Mouse (Mus musculus) liver, adult 2 months (tissue): ENCODE results near the gene Rnpepl1. TPM values are rescaled to one million over a fixed set of nuclear protein-coding genes. Genes with fewer than 3 reads are reported as not detected.

ENCODE experiments used
- DNase-seq: peaks from one replicate; pipeline ENCODE4 v3.0.0-alpha.2; 2011; ENCODE audit warnings: low read depth, low spot score; ENCODE audit errors: extremely low read depth
- H3K27ac ChIP-seq: fragments of 200-500 bp; replicated peaks from 2 replicates; pipeline ENCODE4 v1.5.1; 2012; ENCODE audit warnings: low read depth, mild to moderate bottlenecking, control low read depth, inconsistent platforms, low read length; ENCODE audit not compliant: insufficient read depth
- H3K27me3 ChIP-seq: fragments of 200-500 bp; 2 replicates; pipeline ENCODE4 v1.6.1; 2012; ENCODE audit warnings: mild to moderate bottlenecking, moderate library complexity, low read length, inconsistent platforms; ENCODE audit not compliant: control insufficient read depth, insufficient read depth
- H3K36me3 ChIP-seq: fragments of 200-500 bp; 2 replicates; pipeline ENCODE4 v1.6.1; 2012; ENCODE audit warnings: low read length, inconsistent platforms; ENCODE audit not compliant: control insufficient read depth, insufficient read depth
- H3K4me1 ChIP-seq: fragments of 200-500 bp; 2 replicates; pipeline ENCODE4 v1.6.1; 2011; ENCODE audit warnings: low read length; ENCODE audit not compliant: control insufficient read depth, insufficient read depth
- H3K4me3 ChIP-seq: fragments of 200-500 bp; 2 replicates; pipeline ENCODE4 v1.5.1; 2011; ENCODE audit warnings: low read depth, mild to moderate bottlenecking, control low read depth, low read length, moderate library complexity; ENCODE audit not compliant: insufficient read depth
- H3K79me2 ChIP-seq: fragments of 200-500 bp; 2 replicates; pipeline ENCODE4 v1.6.1; 2012; ENCODE audit warnings: inconsistent platforms, mild to moderate bottlenecking, low read length, moderate library complexity; ENCODE audit not compliant: control insufficient read depth, insufficient read depth
- H3K9ac ChIP-seq: fragments of 200-500 bp; 2 replicates; pipeline ENCODE4 v1.6.1; 2012; ENCODE audit warnings: low read depth, mild to moderate bottlenecking, control low read depth, inconsistent platforms, low read length
- CTCF ChIP-seq: fragments of 200-500 bp; IDR thresholded peaks from 2 replicates; pipeline ENCODE4 v1.5.1; 2011; ENCODE audit warnings: low read depth, low read length, control low read depth
- POLR2A ChIP-seq: fragments of 200-500 bp; IDR thresholded peaks from 2 replicates; pipeline ENCODE4 v1.6.1; 2011; ENCODE audit warnings: low read length, control low read depth; ENCODE audit not compliant: insufficient read depth; ENCODE audit errors: extremely low read depth
- WGBS: fragments of 180-500 bp; shearing (Covaris S2); methylation state at CpG from one replicate; pipeline ENCODE4 v1.1.7; 2018; 5-methylcytosine and 5-hydroxymethylcytosine counted together
- polyA plus RNA-seq: library from polyadenylated mRNA; depleted of rRNA; stranded (reverse); fragments of >200 nt; gene quantifications from 2 replicates; pipeline ENCODE4 v1.2.3, GENCODE M21; 2012
- total RNA-seq: library from RNA; depleted of rRNA; stranded (reverse); fragments of >200 nt; gene quantifications from 2 replicates; pipeline ENCODE4 v1.2.3, GENCODE M21; 2014

Rnpepl1 gene
- total and polyA plus RNA-seq, 2 experiments: 21.6 to 107 TPM

DNA sequence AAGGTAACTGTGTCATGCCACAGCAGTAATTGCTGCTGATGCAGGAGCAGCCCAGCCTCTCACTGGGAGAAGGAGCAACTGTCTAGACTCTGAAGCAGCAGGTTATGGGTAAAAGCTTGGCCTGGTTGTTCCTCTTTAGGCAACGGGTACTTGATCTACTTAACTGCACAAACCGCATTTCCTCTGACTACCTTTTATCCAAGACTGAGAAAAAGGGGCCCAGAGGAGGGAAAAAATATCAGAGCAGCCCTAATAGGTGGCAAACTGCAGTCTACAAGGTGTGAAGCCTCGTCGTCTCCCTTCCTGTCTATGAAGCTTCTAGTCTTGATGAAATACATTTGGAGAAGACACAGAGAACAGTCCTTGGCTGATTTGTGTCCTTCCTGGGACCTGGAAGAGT lies 23.0 kb downstream of the Rnpepl1 start:
- Histone ChIP-seq H3K79me2 (peaks cover 4% of the 10 kb centered on the region; the same call in 1 of the 2 replicates), H3K27ac (peak overlapping the region; percentile 76), H3K4me3 (peak overlapping the region; percentile 54), H3K27me3 (no peaks in the 10 kb centered on the region), H3K9ac (peak overlapping the region; percentile 51), H3K36me3 (no peaks in the 10 kb centered on the region), H3K4me1 (peaks cover 12% of the 10 kb centered on the region)
- no peak for DNase-seq
- no peak for TF ChIP-seq POLR2A
- no peak for TF ChIP-seq CTCF
- WGBS: 80% methylated on average over 4 of the region's 4 CpGs

DNA sequence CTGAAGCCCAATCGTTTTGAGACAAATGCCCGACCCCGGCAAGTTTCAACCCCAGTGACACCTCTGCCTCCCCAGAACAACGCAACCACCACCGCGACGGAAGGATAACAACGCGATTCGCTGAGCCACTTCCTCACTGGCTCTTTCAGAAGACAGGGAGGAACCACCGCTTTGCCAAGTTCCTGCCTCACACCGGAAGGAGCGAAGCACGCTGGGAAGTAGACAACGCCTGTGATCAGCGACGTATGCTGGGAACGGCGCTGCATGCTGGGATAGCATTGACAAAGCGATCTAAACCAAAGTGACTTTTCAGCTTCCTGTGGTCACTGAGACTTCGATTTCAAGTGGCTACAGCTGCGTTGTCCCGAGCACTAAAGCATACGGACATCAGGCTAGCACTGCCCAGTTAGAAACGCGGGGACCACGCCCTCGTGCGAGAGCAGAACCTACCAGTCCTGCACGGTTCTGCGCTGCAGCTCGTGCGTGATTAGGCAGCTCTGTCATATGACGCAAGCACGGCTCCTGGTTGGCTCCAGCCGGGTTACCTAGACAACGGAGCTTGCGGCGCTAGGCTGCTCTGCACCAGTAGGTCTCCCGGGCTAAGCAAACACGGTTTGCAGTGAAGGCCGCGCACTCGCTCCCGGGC lies 23.7 kb downstream of the Rnpepl1 start, which contains the start of gene Capn10:
Gene Capn10 (plus strand): TSS at position 195 of the 646 bp plus-strand sequence.
- Histone ChIP-seq H3K4me3 (peak within 1 kb of the TSS; percentile 54), H3K36me3 (peaks cover 1% of the 10 kb centered on the region; the same call in 1 of the 2 replicates), H3K27ac (peak within 1 kb of the TSS; percentile 77), H3K79me2 (peaks cover 4% of the 10 kb centered on the region; the same call in 1 of the 2 replicates), H3K4me1 (peaks cover 12% of the 10 kb centered on the region), H3K9ac (peak within 1 kb of the TSS; percentile 59), H3K27me3 (no peaks in the 10 kb centered on the region)
- DNase-seq: peak; percentile 98
- under 1% methylated on average over 45 of the region's 45 CpGs for WGBS
- no peak for TF ChIP-seq CTCF
- TF ChIP-seq POLR2A: peak; percentile 85

DNA sequence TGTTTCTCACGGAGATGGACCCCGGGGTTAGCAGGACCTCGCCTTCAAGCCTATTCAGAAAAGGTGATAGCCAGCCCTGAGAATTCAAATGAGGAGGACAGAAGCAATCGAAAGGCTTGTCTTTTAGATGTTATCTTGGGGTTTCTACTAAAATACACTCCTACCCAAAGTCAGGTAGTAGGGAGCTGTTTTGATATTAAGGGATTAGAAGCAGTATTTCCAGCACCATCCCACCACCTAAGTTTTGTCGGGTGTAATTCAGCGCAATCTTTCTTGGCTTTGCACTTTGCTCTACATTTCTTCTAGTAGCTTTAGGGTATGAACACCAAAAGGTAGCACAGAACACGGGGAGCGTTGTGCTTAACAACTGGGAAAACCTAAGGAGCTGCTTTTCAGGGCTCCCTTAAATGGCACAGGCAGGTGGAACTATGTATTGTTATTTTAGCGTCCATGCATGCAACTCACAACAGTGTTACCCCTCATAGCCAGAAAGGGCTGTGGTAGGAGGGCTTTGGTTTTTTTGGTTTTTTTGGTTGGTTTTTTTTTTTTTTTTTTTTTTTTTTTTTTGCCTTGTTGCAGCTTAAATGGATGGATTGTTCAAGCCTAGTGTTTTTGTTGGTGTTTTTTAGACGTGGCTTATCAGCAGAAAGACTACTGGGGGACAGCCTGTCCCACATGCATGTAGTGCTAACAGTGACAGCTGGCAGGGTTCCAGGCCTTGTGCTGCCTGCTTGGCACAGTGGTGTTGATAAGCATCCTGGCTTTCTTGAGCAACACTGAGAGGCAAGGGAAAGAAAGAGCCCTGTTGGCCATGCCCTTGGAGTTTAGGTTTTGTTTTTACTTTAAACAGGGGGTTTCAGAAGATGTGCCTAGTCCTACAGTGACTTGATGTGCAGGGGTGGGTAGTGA lies 24.7 kb downstream of the Rnpepl1 start:
- H3K4me1 ChIP-seq: peaks cover 12% of the 10 kb centered on the region
- H3K79me2 ChIP-seq: peaks cover 4% of the 10 kb centered on the region; the same call in 1 of the 2 replicates
- peaks cover 2% of the 10 kb centered on the region; the same call in 1 of the 2 replicates for H3K36me3 ChIP-seq
- DNase-seq: peak; percentile 82
- TF ChIP-seq CTCF: no peak
- TF ChIP-seq POLR2A: no peak
- peak overlapping the region; percentile 54 for H3K9ac ChIP-seq
- peak overlapping the region; percentile 54 for H3K4me3 ChIP-seq
- H3K27me3 ChIP-seq: no peaks in the 10 kb centered on the region
- 5% methylated on average over 10 of the region's 10 CpGs for WGBS
- H3K27ac ChIP-seq: peak overlapping the region; percentile 49

DNA sequence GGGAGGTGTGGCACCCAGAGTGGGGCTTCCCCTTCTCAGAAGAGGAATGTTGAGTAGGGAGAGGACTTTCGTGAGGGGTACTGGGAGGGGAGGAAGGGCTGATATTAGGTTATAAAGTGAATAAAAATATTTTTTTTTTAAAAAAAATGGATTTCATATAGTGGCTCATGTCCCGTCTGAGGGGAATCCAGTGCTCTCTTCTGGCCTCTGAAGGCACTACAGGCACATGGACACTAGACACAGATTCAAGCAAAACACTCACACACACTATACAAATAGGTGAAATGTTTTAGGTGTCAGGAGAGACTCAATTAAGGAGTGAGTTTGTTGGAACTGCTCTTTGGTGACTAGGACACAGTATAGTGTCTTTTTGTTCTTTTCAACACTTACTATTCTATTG lies 25.4 kb downstream of the Rnpepl1 start:
- TF ChIP-seq CTCF: no peak
- TF ChIP-seq POLR2A: no peak
- 16% methylated on average over 2 of the region's 2 CpGs for WGBS
- Histone ChIP-seq H3K27ac (peak overlapping the region; percentile 49), H3K4me1 (peaks cover 12% of the 10 kb centered on the region), H3K9ac (peak overlapping the region; percentile 20; the same call in 1 of the 2 replicates), H3K79me2 (peaks cover 4% of the 10 kb centered on the region; the same call in 1 of the 2 replicates), H3K4me3 (peak overlapping the region; percentile 21), H3K27me3 (no peaks in the 10 kb centered on the region), H3K36me3 (peaks cover 4% of the 10 kb centered on the region; the same call in 1 of the 2 replicates)
- DNase-seq: no peak

DNA sequence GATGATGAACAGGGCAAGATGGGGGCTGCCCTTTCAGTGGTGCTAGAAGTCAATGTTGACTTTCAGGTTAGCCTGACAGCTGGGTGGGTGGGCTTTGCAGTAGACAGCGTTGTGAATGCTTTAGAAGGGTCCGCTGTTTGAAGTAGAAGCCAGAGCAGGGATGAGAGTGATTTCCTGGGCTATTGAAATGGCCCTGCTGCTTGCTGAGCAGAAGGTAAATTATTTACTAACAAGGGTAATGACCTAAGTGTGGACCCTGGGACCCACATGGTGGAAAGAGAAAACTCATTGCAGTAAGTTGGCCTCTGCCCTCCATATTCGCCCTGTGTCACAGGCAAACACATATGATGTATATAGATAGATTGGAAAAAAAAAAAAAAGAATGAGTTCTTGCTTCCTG lies 25.9 kb downstream of the Rnpepl1 start:
- H3K9ac ChIP-seq: peak overlapping the region; percentile 44; the same call in 1 of the 2 replicates
- H3K27me3 ChIP-seq: no peaks in the 10 kb centered on the region
- peak overlapping the region; percentile 78 for H3K27ac ChIP-seq
- 25% methylated on average over 3 of the region's 3 CpGs for WGBS
- H3K4me3 ChIP-seq: peak overlapping the region; percentile 16
- H3K79me2 ChIP-seq: peaks cover 4% of the 10 kb centered on the region; the same call in 1 of the 2 replicates
- TF ChIP-seq POLR2A (no peak), CTCF (no peak)
- H3K36me3 ChIP-seq: peaks cover 7% of the 10 kb centered on the region; the same call in 1 of the 2 replicates
- peaks cover 12% of the 10 kb centered on the region for H3K4me1 ChIP-seq
- DNase-seq: peak; percentile 78
